Mouse (Mus musculus): ENCODE data around the gene Zfp72. TPM values are rescaled to one million over a fixed set of nuclear protein-coding genes. Genes with fewer than 3 reads are reported as not detected.

Gene Zfp72
- polyA plus RNA-seq, 1 experiment from 2014 or later = 5.8 TPM

DNA sequence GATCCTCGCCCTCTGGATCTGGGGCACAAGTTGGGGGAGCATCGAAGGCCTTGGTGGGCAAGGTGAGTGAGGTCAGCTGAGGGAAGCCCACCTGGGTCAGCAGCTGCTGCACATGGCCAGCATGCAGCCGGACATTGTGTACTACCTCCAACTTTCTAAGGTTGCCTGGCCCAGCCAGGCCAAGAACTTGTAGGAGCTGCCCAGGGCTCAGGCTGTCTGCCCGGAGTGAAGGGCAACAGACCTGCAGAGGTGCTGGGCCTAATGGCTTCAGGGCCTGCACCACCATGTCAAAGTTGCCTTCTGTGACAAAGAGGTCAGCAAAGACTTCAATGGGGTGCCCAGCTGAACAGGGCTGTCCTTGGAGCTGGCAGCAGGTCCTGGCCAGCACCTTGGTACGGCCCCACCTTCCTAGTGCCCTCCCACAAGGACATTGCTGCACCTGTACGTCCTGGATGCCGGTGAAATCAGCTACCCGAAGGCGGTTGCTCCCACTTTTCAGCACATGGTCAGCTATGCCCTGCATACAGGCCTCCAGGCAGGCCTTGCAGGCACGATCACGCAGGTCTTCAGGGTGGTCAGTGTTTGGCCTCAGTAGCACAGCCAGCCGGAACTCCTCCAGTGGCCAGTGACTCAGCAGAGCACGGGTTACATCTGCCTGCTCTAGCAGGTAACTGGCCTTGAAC is 27.3 kb downstream of the Zfp72 start:
- no peaks in the 10 kb centered on the region for H3K27me3 ChIP-seq (replicated peaks; ENCODE audit: control insufficient read depth, insufficient read depth, low read length)
- peaks cover 32% of the 10 kb centered on the region for H3K36me3 ChIP-seq (ENCODE audit: control insufficient read depth, insufficient read depth, low read length)
- no peak overlapping the region for H3K9ac ChIP-seq (ENCODE audit: low read depth, low read length)
- no peaks in the 10 kb centered on the region for H3K4me1 ChIP-seq (ENCODE audit: control insufficient read depth, insufficient read depth, low read length)
- 0 out of 2 replicates have a peak, but pooled peaks have one; percentile 20 for ATAC-seq (ENCODE audit: low read depth)
- WGBS = 87% methylated on average over 11 of the region's 13 CpGs
- no peaks in the 10 kb centered on the region for H3K9me3 ChIP-seq (ENCODE audit: control insufficient read depth, low read length)
- no peak overlapping the region for H3K4me2 ChIP-seq (ENCODE audit: low read depth, low read length)
- no peak overlapping the region for H3K27ac ChIP-seq (replicated peaks; ENCODE audit: low read depth, low read length)
- DNase-seq (ENCODE audit: low spot score) = no peak
- H3K4me3 ChIP-seq (ENCODE audit: low read depth, low read length) = no peak overlapping the region

DNA sequence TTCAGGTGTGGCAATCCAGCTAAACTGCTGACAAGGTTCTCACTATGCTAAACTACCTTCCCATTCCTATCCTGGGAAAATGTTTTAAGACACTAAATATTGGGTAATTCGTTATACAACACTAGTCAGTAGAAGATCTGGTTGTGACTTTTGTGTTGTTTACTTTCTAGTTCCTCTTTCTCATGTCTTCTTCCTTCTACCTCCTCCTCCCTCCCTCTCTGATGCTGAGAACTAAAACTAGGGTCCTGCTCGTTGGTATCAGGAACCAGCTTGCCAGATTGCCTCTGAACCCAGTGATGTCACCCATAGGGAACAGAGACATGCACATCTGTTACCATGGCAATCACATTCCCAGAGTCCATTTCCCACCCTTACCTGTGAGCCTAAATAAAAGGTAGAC is 28.4 kb downstream of the Zfp72 start:
- Histone ChIP-seq H3K9me3 (ENCODE audit: control insufficient read depth, low read length) (no peaks in the 10 kb centered on the region), H3K27ac (replicated peaks; ENCODE audit: low read depth, low read length) (no peak overlapping the region), H3K4me2 (ENCODE audit: low read depth, low read length) (no peak overlapping the region), H3K27me3 (replicated peaks; ENCODE audit: control insufficient read depth, insufficient read depth, low read length) (no peaks in the 10 kb centered on the region), H3K4me3 (ENCODE audit: low read depth, low read length) (no peak overlapping the region), H3K9ac (ENCODE audit: low read depth, low read length) (no peak overlapping the region), H3K36me3 (ENCODE audit: control insufficient read depth, insufficient read depth, low read length) (peaks cover 43% of the 10 kb centered on the region), H3K4me1 (ENCODE audit: control insufficient read depth, insufficient read depth, low read length) (no peaks in the 10 kb centered on the region)
- no peak for ATAC-seq (ENCODE audit: low read depth)
- 73% methylated on average over 2 of the region's 2 CpGs for WGBS
- no peak for DNase-seq (ENCODE audit: low spot score)

DNA sequence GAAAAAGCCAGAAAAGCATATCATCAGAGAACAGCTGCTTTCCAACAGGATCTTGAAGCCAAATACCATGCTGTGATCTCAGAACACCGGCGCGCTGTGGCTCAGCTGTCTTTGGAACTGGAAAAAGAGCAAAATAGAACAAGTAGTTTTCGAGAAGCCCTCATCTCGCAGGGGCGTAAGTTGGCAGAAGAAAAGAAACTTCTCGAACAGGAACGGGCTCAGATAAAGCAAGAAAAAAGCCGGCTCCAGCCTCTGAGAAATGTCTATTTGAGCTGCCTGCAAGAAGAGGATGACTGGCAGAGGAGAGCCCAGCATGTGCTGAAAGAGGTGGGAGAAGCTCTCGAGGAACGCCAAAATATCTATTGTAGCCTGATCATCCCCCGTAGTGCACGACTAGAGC is 34.1 kb downstream of the Zfp72 start:
- H3K27ac ChIP-seq (replicated peaks; ENCODE audit: low read depth, low read length) = no peak overlapping the region
- no peaks in the 10 kb centered on the region for H3K4me1 ChIP-seq (ENCODE audit: control insufficient read depth, insufficient read depth, low read length)
- H3K36me3 ChIP-seq (ENCODE audit: control insufficient read depth, insufficient read depth, low read length) = peaks cover 82% of the 10 kb centered on the region
- 96% methylated on average over 13 of the region's 13 CpGs for WGBS
- H3K27me3 ChIP-seq (replicated peaks; ENCODE audit: control insufficient read depth, insufficient read depth, low read length) = no peaks in the 10 kb centered on the region
- no peak for ATAC-seq (ENCODE audit: low read depth)
- no peak overlapping the region for H3K9ac ChIP-seq (ENCODE audit: low read depth, low read length)
- H3K4me2 ChIP-seq (ENCODE audit: low read depth, low read length) = no peak overlapping the region
- DNase-seq (ENCODE audit: low spot score) = no peak
- H3K4me3 ChIP-seq (ENCODE audit: low read depth, low read length) = no peak overlapping the region
- H3K9me3 ChIP-seq (ENCODE audit: control insufficient read depth, low read length) = no peaks in the 10 kb centered on the region

DNA sequence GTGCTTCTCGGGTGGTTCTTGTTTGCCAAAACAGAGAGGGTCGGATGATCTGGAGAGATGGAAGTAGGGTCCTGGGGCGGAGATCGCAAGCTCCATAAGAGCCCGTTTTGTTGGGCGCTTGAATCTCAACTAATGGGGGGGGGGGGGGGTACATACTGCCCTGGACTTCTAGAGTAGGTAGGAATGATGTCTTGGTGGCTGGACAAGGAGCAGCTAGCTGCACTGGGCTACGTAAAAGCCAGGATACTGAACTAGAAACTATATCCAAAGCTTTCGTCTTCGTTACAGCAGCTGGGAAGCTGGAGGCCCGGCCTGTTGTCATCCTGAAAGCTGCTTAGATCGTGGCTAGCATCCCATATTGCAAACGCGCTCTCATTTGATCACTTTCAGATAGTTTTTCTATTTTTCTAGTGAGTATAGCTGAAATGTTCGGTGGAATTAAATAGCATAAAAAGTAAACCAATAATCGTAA is 40.2 kb downstream of the Zfp72 start:
- H3K9ac ChIP-seq (ENCODE audit: low read depth, low read length) = peak overlapping the region; percentile 79
- DNase-seq (ENCODE audit: low spot score) = peak; percentile 34
- peaks cover 14% of the 10 kb centered on the region for H3K4me1 ChIP-seq (ENCODE audit: control insufficient read depth, insufficient read depth, low read length)
- ATAC-seq (ENCODE audit: low read depth) = peak; percentile 47
- peak overlapping the region; percentile 57 for H3K4me2 ChIP-seq (ENCODE audit: low read depth, low read length)
- peaks cover 22% of the 10 kb centered on the region for H3K36me3 ChIP-seq (ENCODE audit: control insufficient read depth, insufficient read depth, low read length)
- H3K9me3 ChIP-seq (ENCODE audit: control insufficient read depth, low read length) = no peaks in the 10 kb centered on the region
- no peaks in the 10 kb centered on the region for H3K27me3 ChIP-seq (replicated peaks; ENCODE audit: control insufficient read depth, insufficient read depth, low read length)
- peak overlapping the region; percentile 60 for H3K4me3 ChIP-seq (ENCODE audit: low read depth, low read length)
- H3K27ac ChIP-seq (replicated peaks; ENCODE audit: low read depth, low read length) = peak overlapping the region; percentile 54; the same call in 1 of the 2 replicates
- under 1% methylated on average over 14 of the region's 15 CpGs for WGBS

DNA sequence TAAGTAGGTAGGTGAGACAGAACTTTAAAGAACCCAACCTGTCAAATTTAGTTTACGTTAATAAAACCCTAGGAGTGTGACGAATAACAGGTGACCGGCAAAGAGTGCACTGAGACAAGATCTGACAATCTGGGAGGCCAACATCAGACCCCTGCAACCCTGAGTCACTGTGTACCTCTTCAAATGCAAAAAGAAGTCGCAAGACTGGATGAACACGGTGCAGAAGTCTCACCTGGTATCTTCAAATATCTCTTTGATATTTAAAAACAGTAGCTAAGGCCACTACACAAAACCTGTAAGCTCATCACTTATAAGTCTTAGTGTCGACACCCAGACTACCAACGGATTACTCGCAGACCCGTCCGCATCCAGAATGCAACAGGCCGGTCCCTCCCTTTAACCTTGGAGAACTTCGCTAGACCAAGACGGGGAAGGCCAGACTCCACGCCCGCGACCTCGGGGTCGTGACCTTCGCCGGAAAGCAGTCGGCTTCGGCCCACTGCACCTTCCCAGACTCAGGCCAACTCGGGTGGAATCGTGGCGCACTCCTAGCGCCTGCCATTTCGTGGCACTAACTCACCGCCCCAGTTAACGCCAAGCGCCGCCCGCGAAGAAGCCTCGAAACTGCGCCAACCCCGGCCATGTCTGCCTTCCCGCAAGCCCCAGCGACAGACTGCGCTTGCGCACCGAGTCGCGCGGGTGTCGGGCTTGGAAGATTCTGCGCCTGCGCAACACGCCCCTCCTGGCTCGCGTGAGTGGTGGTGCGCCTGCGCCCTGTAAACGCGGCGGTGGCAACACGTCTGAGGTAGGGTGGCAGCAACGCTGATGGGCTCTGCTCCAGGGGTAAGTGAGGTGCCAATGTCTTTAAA is 40.8 kb downstream of the Zfp72 start, which contains the start of the genes Sdha and Ccdc127:
Sdha (minus strand) TSS at position 715 of the 869 bp plus-strand sequence.
Ccdc127 (plus strand) TSS at position 744 of the 869 bp plus-strand sequence.
- peak within 1 kb of the TSS; percentile 60 for H3K4me3 ChIP-seq (ENCODE audit: low read depth, low read length)
- peak; percentile 97 for ATAC-seq (ENCODE audit: low read depth)
- 2% methylated on average over 32 of the region's 57 CpGs for WGBS
- no peaks in the 10 kb centered on the region for H3K27me3 ChIP-seq (replicated peaks; ENCODE audit: control insufficient read depth, insufficient read depth, low read length)
- DNase-seq (ENCODE audit: low spot score) = peak; percentile 98
- H3K4me1 ChIP-seq (ENCODE audit: control insufficient read depth, insufficient read depth, low read length) = peaks cover 14% of the 10 kb centered on the region
- H3K9me3 ChIP-seq (ENCODE audit: control insufficient read depth, low read length) = no peaks in the 10 kb centered on the region
- peaks cover 24% of the 10 kb centered on the region for H3K36me3 ChIP-seq (ENCODE audit: control insufficient read depth, insufficient read depth, low read length)
- H3K27ac ChIP-seq (replicated peaks; ENCODE audit: low read depth, low read length) = peak within 1 kb of the TSS; percentile 77
- peak within 1 kb of the TSS; percentile 79 for H3K9ac ChIP-seq (ENCODE audit: low read depth, low read length)
- peak within 1 kb of the TSS; percentile 57 for H3K4me2 ChIP-seq (ENCODE audit: low read depth, low read length)

DNA sequence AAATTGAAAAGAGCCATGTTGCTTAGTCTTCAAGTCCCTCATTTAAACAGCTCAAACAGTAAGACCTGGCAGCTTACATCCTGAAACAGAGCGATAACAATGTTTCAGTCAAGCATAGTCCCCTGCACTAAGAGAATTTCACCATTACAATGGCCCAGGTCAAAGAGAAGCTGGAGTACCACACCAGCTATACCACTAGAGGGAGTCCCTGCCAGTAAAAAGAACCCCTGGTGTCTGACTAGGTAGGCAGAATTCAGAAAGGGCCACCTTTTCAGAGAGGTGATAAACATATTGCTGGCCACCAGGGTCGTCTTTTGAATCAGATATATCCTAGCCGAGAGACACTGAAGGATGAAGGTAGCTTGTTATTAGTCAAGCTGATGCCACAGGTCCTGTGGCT is 49.6 kb downstream of the Zfp72 start:
- DNase-seq (ENCODE audit: low spot score) (peak; percentile 47), ATAC-seq (ENCODE audit: low read depth) (0 out of 2 replicates have a peak, but pooled peaks have one; percentile 22)
- 47% methylated on average over 3 of the region's 3 CpGs for WGBS
- Histone ChIP-seq H3K9ac (ENCODE audit: low read depth, low read length) (no peak overlapping the region), H3K4me3 (ENCODE audit: low read depth, low read length) (no peak overlapping the region), H3K4me1 (ENCODE audit: control insufficient read depth, insufficient read depth, low read length) (no peaks in the 10 kb centered on the region), H3K27me3 (replicated peaks; ENCODE audit: control insufficient read depth, insufficient read depth, low read length) (no peaks in the 10 kb centered on the region), H3K27ac (replicated peaks; ENCODE audit: low read depth, low read length) (no peak overlapping the region), H3K9me3 (ENCODE audit: control insufficient read depth, low read length) (no peaks in the 10 kb centered on the region), H3K4me2 (ENCODE audit: low read depth, low read length) (no peak overlapping the region), H3K36me3 (ENCODE audit: control insufficient read depth, insufficient read depth, low read length) (peaks cover 83% of the 10 kb centered on the region)

DNA sequence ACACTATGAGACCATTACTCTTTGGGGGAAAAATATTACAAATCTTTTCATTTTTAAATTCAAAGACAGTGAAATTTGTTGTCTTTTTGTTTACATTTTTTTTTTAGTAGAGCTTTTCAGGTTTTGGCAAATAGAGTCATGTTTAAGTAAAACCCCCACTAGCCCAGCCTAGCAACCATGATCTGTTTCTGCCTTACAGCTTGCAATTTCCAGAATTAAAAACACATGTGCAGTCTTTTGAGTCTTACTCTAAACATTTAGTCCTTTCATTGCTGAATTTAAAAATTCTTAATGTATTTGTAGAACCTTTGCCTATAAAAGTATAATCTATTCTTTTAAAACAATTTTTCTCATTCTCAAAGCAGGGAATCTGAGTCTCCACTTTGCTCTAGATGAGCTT is 61.3 kb downstream of the Zfp72 start:
- H3K9me3 ChIP-seq (ENCODE audit: control insufficient read depth, low read length) = no peaks in the 10 kb centered on the region
- peaks cover 73% of the 10 kb centered on the region for H3K36me3 ChIP-seq (ENCODE audit: control insufficient read depth, insufficient read depth, low read length)
- DNase-seq (ENCODE audit: low spot score) (peak; percentile 74), ATAC-seq (ENCODE audit: low read depth) (no peak)
- no peak overlapping the region for H3K4me2 ChIP-seq (ENCODE audit: low read depth, low read length)
- H3K9ac ChIP-seq (ENCODE audit: low read depth, low read length) = no peak overlapping the region
- no peak overlapping the region for H3K4me3 ChIP-seq (ENCODE audit: low read depth, low read length)
- H3K4me1 ChIP-seq (ENCODE audit: control insufficient read depth, insufficient read depth, low read length) = no peaks in the 10 kb centered on the region
- H3K27me3 ChIP-seq (replicated peaks; ENCODE audit: control insufficient read depth, insufficient read depth, low read length) = no peaks in the 10 kb centered on the region
- H3K27ac ChIP-seq (replicated peaks; ENCODE audit: low read depth, low read length) = peak overlapping the region; percentile 66

Data from embryonic facial prominence, embryonic 14.5 days (tissue).